Mouse (Mus musculus): ENCODE data around the gene Spata2l.

Spata2l gene

GRCm38 (mm10) chr8:123247748-123248147 lies 11.7 kb upstream of the Spata2l start:
- in situ Hi-C loops (cut with MboI, MseI) = loop anchor here (25.0 kb wide), 1 partner anchor 1385 kb away; no protein-coding TSS in a partner anchor

GRCm38 (mm10) chr8:123245543-123245942 lies 9.5 kb upstream of the Spata2l start:
- in situ Hi-C loops (cut with MboI, MseI) = loop anchor here (25.0 kb wide), 1 partner anchor 1383 kb away; no protein-coding TSS in a partner anchor

- in situ Hi-C loops (cut with MboI, MseI) = loop anchor here (25.0 kb wide), 1 partner anchor 1382 kb away; no protein-coding TSS in a partner anchor
Measured at GRCm38 (mm10) chr8:123244382-123244781, 8.3 kb upstream of the Spata2l start.

- in situ Hi-C loops (cut with MboI, MseI) = loop anchor here (25.0 kb wide), 1 partner anchor 1381 kb away; no protein-coding TSS in a partner anchor
Measured at GRCm38 (mm10) chr8:123243053-123243452, 7.0 kb upstream of the Spata2l start.

GRCm38 (mm10) chr8:123242107-123242923 lies 6.3 kb upstream of the Spata2l start:
- in situ Hi-C loops (cut with MboI, MseI) = loop anchor here (25.0 kb wide), 1 partner anchor 1380 kb away; no protein-coding TSS in a partner anchor

- in situ Hi-C loops (cut with MboI, MseI) = loop anchor here (25.0 kb wide), 1 partner anchor 1377 kb away; no protein-coding TSS in a partner anchor
Measured at GRCm38 (mm10) chr8:123239398-123239797, 3.4 kb upstream of the Spata2l start.

GRCm38 (mm10) chr8:123234918-123235519 lies 1.0 kb downstream of the Spata2l start:
- in situ Hi-C loops (cut with MboI, MseI) = loop anchor here (25.0 kb wide), 1 partner anchor 1373 kb away; no protein-coding TSS in a partner anchor

GRCm38 (mm10) chr8:123233760-123234159 lies 2.3 kb downstream of the Spata2l start:
- in situ Hi-C loops (cut with MboI, MseI) = loop anchor here (25.0 kb wide), 1 partner anchor 1371 kb away; no protein-coding TSS in a partner anchor

GRCm38 (mm10) chr8:123233300-123233699 lies 2.7 kb downstream of the Spata2l start:
- in situ Hi-C loops (cut with MboI, MseI) = loop anchor here (25.0 kb wide), 1 partner anchor 1371 kb away; no protein-coding TSS in a partner anchor

GRCm38 (mm10) chr8:123232553-123232952 lies 3.5 kb downstream of the Spata2l start:
- in situ Hi-C loops (cut with MboI, MseI) = loop anchor here (25.0 kb wide), 1 partner anchor 1370 kb away; no protein-coding TSS in a partner anchor

GRCm38 (mm10) chr8:123231742-123232141 lies 4.3 kb downstream of the Spata2l start:
- in situ Hi-C loops (cut with MboI, MseI) = loop anchor here (25.0 kb wide), 1 partner anchor 1369 kb away; no protein-coding TSS in a partner anchor

- in situ Hi-C loops (cut with MboI, MseI) = loop anchor here (25.0 kb wide), 1 partner anchor 1368 kb away; no protein-coding TSS in a partner anchor
Measured at GRCm38 (mm10) chr8:123230326-123230725, 5.7 kb downstream of the Spata2l start.

GRCm38 (mm10) chr8:123228416-123228815 lies 7.6 kb downstream of the Spata2l start:
- in situ Hi-C loops (cut with MboI, MseI) = loop anchor here (25.0 kb wide), 1 partner anchor 1366 kb away; no protein-coding TSS in a partner anchor

GRCm38 (mm10) chr8:123224278-123225266 lies 11.5 kb downstream of the Spata2l start, which contains the start of gene Cdk10:
Gene Cdk10 (plus strand): TSS chr8:123224842.
- in situ Hi-C loops (cut with MboI, MseI) = loop anchor here (25.0 kb wide), 1 partner anchor 1362 kb away; no protein-coding TSS in a partner anchor

- in situ Hi-C loops (cut with MboI, MseI) = no loop called here
Measured at GRCm38 (mm10) chr8:123220917-123221316, 15.1 kb downstream of the Spata2l start.

GRCm38 (mm10) chr8:123215430-123215829 lies 20.6 kb downstream of the Spata2l start:
- in situ Hi-C loops (cut with MboI, MseI) = no loop called here

- in situ Hi-C loops (cut with MboI, MseI) = no loop called here
Measured at GRCm38 (mm10) chr8:123213118-123213772, 22.8 kb downstream of the Spata2l start.

GRCm38 (mm10) chr8:123212321-123213117 lies 23.5 kb downstream of the Spata2l start, which contains the start of the genes Chmp1a and Spata33:
Gene Chmp1a (minus strand): TSS chr8:123212763.
Gene Spata33 (plus strand): TSS chr8:123212832.
- in situ Hi-C loops (cut with MboI, MseI) = no loop called here

GRCm38 (mm10) chr8:123211876-123212275 lies 24.2 kb downstream of the Spata2l start:
- in situ Hi-C loops (cut with MboI, MseI) = no loop called here

All from regulatory T cell (primary cell).